Mouse (Mus musculus): Measurements from ENCODE around the gene Dnaic2. TPM values are rescaled to one million over a fixed set of nuclear protein-coding genes. Genes with fewer than 3 reads are reported as not detected.

The Dnaic2 gene
- polyA plus RNA-seq, 1 experiment: not detected

DNA sequence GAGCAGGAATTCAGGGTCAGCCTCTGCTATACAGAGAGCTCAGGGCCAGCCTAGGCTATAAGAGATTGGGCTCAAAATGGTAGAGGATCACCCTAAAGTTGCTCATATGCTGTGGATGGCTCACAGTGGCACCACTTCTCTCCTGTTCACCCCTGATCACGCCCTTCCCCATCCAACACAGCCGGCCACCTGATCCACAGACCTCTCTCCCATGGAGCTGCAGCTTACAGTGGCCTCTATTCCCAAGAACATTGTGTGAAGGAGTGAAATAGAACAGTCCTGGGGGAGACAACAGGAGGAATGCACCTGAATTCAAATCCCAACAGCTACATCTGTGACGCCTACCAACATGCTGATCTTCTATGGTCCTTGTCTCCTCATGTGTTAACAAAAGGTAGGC lies 71.4 kb downstream of the Dnaic2 start, which contains the start of gene Gpr142:
Gpr142 (plus strand) TSS at position 301 of the 400 bp plus-strand sequence.
- TF ChIP-seq CTCF (IDR thresholded peaks at IDR 0.05; ENCODE audit: control insufficient read depth, insufficient read depth, low read length) (no peak), POLR2A (IDR thresholded peaks at IDR 0.05; ENCODE audit: borderline replicate concordance, control insufficient read depth, low read depth, low read length) (no peak)
- WGBS: 77% methylated on average over 3 of the region's 3 CpGs
- H3K4me1 ChIP-seq (ENCODE audit: control insufficient read depth, insufficient read depth, low read length): peaks cover 2% of the 10 kb centered on the region

DNA sequence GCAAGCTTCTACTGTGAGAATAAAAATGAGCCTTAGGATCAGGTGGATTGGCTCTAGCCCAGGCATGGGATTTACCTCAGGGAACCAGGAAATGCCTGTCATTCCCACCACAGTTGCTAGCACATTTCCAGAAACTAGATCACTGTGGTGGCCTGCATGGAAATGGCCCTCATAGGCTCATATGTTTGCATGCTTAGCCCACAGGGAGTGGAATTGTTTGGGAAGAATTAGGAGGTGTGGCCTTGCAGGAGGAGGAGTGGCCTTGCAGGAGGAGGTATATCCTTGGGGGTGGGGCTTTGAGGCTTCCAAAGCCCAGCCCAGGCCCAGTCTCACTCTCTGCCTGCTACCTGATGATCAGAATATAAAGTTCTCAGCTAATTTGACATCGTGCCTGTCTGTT lies 74.7 kb downstream of the Dnaic2 start:
- H3K4me1 ChIP-seq (ENCODE audit: control insufficient read depth, insufficient read depth, low read length): peaks cover 2% of the 10 kb centered on the region
- H3K4me3 ChIP-seq (replicated peaks; ENCODE audit: control insufficient read depth, low read depth, low read length): no peak overlapping the region
- TF ChIP-seq CTCF (IDR thresholded peaks at IDR 0.05; ENCODE audit: control insufficient read depth, insufficient read depth, low read length) (no peak), POLR2A (IDR thresholded peaks at IDR 0.05; ENCODE audit: borderline replicate concordance, control insufficient read depth, low read depth, low read length) (no peak)
- 89% methylated on average over 1 of the region's 1 CpGs for WGBS
- H3K27ac ChIP-seq (ENCODE audit: control insufficient read depth, insufficient read depth, low read depth, low read length, poor library complexity): no peak overlapping the region

More for the DNA sequence above, 71.4 kb downstream of the Dnaic2 start, which contains the start of gene Gpr142:
- Histone ChIP-seq H3K27ac (ENCODE audit: control insufficient read depth, insufficient read depth, low read depth, low read length, poor library complexity) (no peak within 1 kb of the TSS), H3K4me3 (replicated peaks; ENCODE audit: control insufficient read depth, low read depth, low read length) (no peak within 1 kb of the TSS)

DNA sequence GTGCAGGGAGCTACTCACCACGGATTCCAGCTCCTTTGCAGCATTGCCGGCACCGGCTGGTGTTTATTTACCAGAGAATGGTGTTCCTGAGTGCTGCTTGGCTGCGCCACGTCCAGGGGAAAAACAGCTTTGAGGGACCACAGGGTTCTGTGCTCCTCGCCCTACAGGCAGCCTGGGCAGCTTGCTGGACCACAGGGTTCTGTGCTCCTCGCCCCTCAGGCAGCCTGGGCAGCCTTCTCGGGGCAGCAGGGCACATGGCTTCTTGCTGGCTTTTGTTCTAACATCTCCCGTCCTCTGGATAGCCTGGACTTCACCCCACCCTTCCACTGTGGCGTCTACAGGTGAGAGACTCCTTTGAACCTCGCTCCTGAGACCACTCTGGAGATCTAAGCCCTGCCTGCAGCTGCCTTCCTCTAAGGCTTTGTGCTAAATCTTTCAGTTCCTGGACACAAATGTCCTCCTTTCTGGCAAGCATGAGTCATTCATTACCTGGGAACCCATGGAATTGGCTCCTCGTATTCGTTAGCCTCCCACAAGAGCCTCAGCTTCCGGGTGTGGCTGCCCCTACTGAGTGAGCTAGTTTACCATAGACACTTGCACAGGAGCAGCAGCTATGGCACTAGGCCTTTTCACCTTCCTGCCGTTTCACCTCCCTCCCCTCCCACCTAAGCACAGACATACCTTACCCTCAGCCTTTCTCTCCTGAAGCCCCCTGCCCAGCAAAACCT lies 75.5 kb downstream of the Dnaic2 start:
- 79% methylated on average over 15 of the region's 15 CpGs for whole genome bisulfite sequencing
- Histone ChIP-seq H3K4me3 (replicated peaks; ENCODE audit: control insufficient read depth, low read depth, low read length) (no peak overlapping the region), H3K4me1 (ENCODE audit: control insufficient read depth, insufficient read depth, low read length) (no peaks in the 10 kb centered on the region; the same call in 1 of the 2 replicates), H3K27ac (ENCODE audit: control insufficient read depth, insufficient read depth, low read depth, low read length, poor library complexity) (no peak overlapping the region)
- TF ChIP-seq CTCF (IDR thresholded peaks at IDR 0.05; ENCODE audit: control insufficient read depth, insufficient read depth, low read length): no peak

DNA sequence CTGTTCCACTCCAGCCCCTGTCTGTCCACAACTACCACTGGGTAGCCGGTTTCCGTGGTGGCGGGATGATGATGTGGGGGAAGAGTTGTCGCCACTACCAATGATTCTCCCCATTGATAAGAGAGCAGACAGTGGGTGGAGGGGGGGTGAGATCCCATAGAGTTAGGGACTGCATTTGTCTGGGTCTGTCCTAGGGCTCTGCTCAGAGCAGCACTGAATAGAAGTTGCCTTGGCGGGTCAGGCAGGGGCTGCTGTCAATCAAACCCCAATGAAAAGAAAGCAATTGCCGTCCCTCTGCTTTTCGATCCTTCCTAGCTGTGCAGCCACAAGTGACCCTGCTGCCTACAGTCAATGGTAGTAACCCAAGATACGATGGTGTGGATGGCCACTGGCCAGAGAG lies 76.8 kb downstream of the Dnaic2 start:
- no peaks in the 10 kb centered on the region; the same call in 1 of the 2 replicates for H3K4me1 ChIP-seq (ENCODE audit: control insufficient read depth, insufficient read depth, low read length)
- WGBS: 74% methylated on average over 8 of the region's 8 CpGs
- H3K27ac ChIP-seq (ENCODE audit: control insufficient read depth, insufficient read depth, low read depth, low read length, poor library complexity): no peak overlapping the region
- TF ChIP-seq CTCF (IDR thresholded peaks at IDR 0.05; ENCODE audit: control insufficient read depth, insufficient read depth, low read length): no peak
- TF ChIP-seq POLR2A (IDR thresholded peaks at IDR 0.05; ENCODE audit: borderline replicate concordance, control insufficient read depth, low read depth, low read length): no peak
- no peak overlapping the region for H3K4me3 ChIP-seq (replicated peaks; ENCODE audit: control insufficient read depth, low read depth, low read length)

DNA sequence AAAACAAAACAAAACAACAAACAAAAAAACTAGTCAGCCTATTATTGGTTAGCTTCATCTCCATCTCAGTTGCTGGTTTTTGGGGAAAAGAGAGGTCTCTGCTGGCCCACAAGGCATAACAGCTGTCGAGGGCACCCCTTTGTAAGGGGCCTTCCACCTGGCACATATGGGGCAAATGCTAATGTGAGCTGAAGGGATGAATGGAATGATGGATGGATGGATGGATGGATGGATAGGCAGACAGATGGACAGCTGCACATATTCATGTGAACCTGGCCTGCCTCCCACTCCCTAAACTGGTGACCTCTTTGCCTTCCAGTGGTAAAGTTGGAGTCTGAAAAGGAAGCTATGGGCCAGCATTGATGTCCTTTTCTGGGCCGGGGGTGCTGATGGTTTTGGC lies 79.8 kb downstream of the Dnaic2 start:
- TF ChIP-seq POLR2A (IDR thresholded peaks at IDR 0.05; ENCODE audit: borderline replicate concordance, control insufficient read depth, low read depth, low read length): no peak
- TF ChIP-seq CTCF (IDR thresholded peaks at IDR 0.05; ENCODE audit: control insufficient read depth, insufficient read depth, low read length): no peak
- Histone ChIP-seq H3K4me1 (ENCODE audit: control insufficient read depth, insufficient read depth, low read length) (no peaks in the 10 kb centered on the region; the same call in 1 of the 2 replicates), H3K27ac (ENCODE audit: control insufficient read depth, insufficient read depth, low read depth, low read length, poor library complexity) (no peak overlapping the region), H3K4me3 (replicated peaks; ENCODE audit: control insufficient read depth, low read depth, low read length) (no peak overlapping the region)
- 65% methylated on average over 2 of the region's 2 CpGs for WGBS

Other genes with a start within 250 kb of the Dnaic2 start
- 2,536 and 3,301 TPM in 2 replicates for gene Rpl38, start 58.9 kb upstream of the Dnaic2 start, polyA plus RNA-seq (2011; ENCODE audit: insufficient read depth, insufficient read length, low replicate concordance, missing spikeins)
- 1.6 and 2.6 TPM in 2 replicates for gene Ttyh2, start 52.0 kb upstream of the Dnaic2 start, polyA plus RNA-seq (2011; ENCODE audit: insufficient read depth, insufficient read length, low replicate concordance, missing spikeins)
- gene Kif19a, start 38.0 kb downstream of the Dnaic2 start, polyA plus RNA-seq (2011; ENCODE audit: insufficient read depth, insufficient read length, low replicate concordance, missing spikeins): 0.84 and 6.3 TPM in 2 replicates
- not detected in 2 replicates for gene Btbd17, start 68.5 kb downstream of the Dnaic2 start, polyA plus RNA-seq (2011; ENCODE audit: insufficient read depth, insufficient read length, low replicate concordance, missing spikeins)
- not detected in 2 replicates for gene Gpr142, start 71.5 kb downstream of the Dnaic2 start, polyA plus RNA-seq (2011; ENCODE audit: insufficient read depth, insufficient read length, low replicate concordance, missing spikeins)
- 1.1 and 1.4 TPM in 2 replicates for gene Gprc5c, start 123.7 kb downstream of the Dnaic2 start, polyA plus RNA-seq (2011; ENCODE audit: insufficient read depth, insufficient read length, low replicate concordance, missing spikeins)
- gene Cd300a, start 162.6 kb downstream of the Dnaic2 start, polyA plus RNA-seq (2011; ENCODE audit: insufficient read depth, insufficient read length, low replicate concordance, missing spikeins): 4.7 and 15.1 TPM in 2 replicates
- 3.1 and 17.5 TPM in 2 replicates for gene Cd300lb, start 207.0 kb downstream of the Dnaic2 start, polyA plus RNA-seq (2011; ENCODE audit: insufficient read depth, insufficient read length, low replicate concordance, missing spikeins)
- 4.0 and 12.7 TPM in 2 replicates for gene Cd300c, start 241.7 kb downstream of the Dnaic2 start, polyA plus RNA-seq (2011; ENCODE audit: insufficient read depth, insufficient read length, low replicate concordance, missing spikeins)

Data from bone marrow, adult 2 months (tissue).